Mouse (Mus musculus) hindbrain, embryonic 10.5 days (tissue): ENCODE measurements around the gene Cenpm. TPM values are rescaled to one million over a fixed set of nuclear protein-coding genes. Genes with fewer than 3 reads are reported as not detected.
A peak's percentile ranks its signal among the peaks of the same experiment; 100 is the strongest.

ENCODE experiments used
- DNase-seq: peaks from one replicate; pipeline ENCODE4 v3.0.0-alpha.2; 2017; ENCODE audit warnings: low spot score
- H3K27ac ChIP-seq: fragments of 300-500 bp; sonication (generic); 2 replicates; pipeline ENCODE4 v1.5.1; 2016; ENCODE audit warnings: mild to moderate bottlenecking, moderate library complexity
- H3K27me3 ChIP-seq: fragments of 300-500 bp; sonication (generic); 2 replicates; pipeline ENCODE4 v1.6.1; 2016; ENCODE audit warnings: mild to moderate bottlenecking; ENCODE audit not compliant: poor library complexity, insufficient read depth, severe bottlenecking
- H3K36me3 ChIP-seq: fragments of 300-500 bp; sonication (generic); 2 replicates; pipeline ENCODE4 v1.6.1; 2016; ENCODE audit warnings: mild to moderate bottlenecking, moderate library complexity
- H3K4me1 ChIP-seq: fragments of 300-500 bp; sonication (generic); replicated peaks from 2 replicates; pipeline ENCODE4 v1.6.1; 2016; ENCODE audit warnings: mild to moderate bottlenecking
- H3K4me3 ChIP-seq: fragments of 300-500 bp; sonication (generic); 2 replicates; pipeline ENCODE4 v1.5.1; 2016; ENCODE audit warnings: mild to moderate bottlenecking, moderate library complexity
- H3K9me3 ChIP-seq: fragments of 300-500 bp; sonication (generic); 2 replicates; pipeline ENCODE4 v1.6.1; 2016; ENCODE audit warnings: mild to moderate bottlenecking, moderate library complexity
- WGBS: fragments of 180-500 bp; shearing (Covaris S2); methylation state at CpG from one replicate; pipeline ENCODE4 v1.1.7; 2016; 5-methylcytosine and 5-hydroxymethylcytosine counted together
- microRNA counts: library from miRNA; unstranded; fragments of <30 nt; microRNA quantifications from one replicate; lab custom pipeline; 2017
- polyA plus RNA-seq: library from polyadenylated mRNA; unstranded; fragments of >200 nt; fragmentation: Nextera tagmentation; extraction: Ambion mirVana; gene quantifications from 2 replicates; pipeline ENCODE4 v1.2.1, GENCODE M21; 2016

Cenpm gene
- polyA plus RNA-seq, 1 experiment from 2014 or later = 92.6 TPM

DNA sequence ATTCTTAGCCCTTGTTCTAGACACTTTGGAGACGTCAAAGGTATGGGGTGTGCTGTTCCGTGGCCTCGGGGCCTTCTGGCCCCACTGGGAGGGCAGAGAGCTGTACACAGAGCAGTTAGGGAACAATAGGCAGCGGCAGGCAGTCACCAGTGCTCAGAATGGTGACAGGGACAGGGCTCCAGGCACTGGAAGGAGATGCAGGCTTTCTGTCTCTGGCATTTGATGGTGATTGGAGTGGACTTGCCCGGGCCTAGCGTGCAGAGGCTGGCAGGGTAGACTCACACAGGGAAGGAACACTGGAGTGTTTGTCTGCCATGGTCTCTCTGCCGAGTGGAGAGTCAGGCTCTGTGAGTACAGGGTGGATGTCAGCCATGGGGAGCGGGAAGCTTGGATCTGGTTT is 51.9 kb downstream of the Cenpm start:
- no peak overlapping the region for H3K4me3 ChIP-seq
- no peak overlapping the region for H3K27ac ChIP-seq
- no peaks in the 10 kb centered on the region for H3K4me1 ChIP-seq
- no peak for DNase-seq
- 84% methylated on average over 8 of the region's 8 CpGs for WGBS
- H3K27me3 ChIP-seq = no peaks in the 10 kb centered on the region
- no peaks in the 10 kb centered on the region for H3K9me3 ChIP-seq
- H3K36me3 ChIP-seq = peaks cover 100% of the 10 kb centered on the region

DNA sequence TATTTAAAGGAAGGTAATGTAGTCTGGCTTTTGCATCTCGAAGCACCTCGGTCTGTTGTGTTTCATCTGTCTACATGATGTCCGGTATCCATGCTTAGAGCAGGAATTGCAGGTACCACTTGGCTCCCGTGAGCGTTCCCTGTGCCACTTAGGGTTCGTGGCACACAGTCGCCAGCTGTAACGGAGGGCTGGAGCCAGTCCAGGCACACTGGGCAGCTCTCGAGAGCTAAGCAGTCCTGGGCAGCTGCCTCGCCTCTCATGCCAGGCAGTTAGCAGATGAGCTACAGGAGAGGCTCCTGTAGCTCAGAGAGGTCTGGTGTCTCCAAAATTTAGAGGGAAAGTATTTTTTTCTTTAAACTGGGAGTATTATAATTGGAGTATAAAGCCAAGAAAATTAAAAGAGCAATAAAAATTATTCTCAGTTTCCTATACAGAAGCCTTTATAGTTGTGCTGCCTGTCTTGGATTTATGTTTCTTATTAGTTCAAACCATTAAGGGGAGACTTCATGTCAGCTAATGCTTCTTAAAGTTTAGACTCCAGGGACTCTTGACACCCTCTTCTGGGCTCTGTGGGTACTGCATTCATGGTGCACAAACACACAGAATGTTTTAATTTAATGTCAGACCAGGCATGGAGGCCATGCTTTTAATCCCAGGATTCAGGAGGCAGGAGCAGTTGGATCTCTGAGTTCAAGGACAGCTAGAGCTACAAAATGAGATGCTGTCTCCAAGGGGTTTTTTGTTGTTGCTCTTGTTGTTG is 55.9 kb downstream of the Cenpm start:
- Histone ChIP-seq H3K27ac (no peak overlapping the region), H3K4me3 (no peak overlapping the region), H3K36me3 (peaks cover 100% of the 10 kb centered on the region), H3K27me3 (no peaks in the 10 kb centered on the region), H3K9me3 (peaks cover 4% of the 10 kb centered on the region; the same call in 1 of the 2 replicates), H3K4me1 (0 out of 2 replicates have a peak, but pooled peaks cover 5% of the 10 kb centered on the region)
- 97% methylated on average over 10 of the region's 10 CpGs for WGBS
- DNase-seq = peak; percentile 43

DNA sequence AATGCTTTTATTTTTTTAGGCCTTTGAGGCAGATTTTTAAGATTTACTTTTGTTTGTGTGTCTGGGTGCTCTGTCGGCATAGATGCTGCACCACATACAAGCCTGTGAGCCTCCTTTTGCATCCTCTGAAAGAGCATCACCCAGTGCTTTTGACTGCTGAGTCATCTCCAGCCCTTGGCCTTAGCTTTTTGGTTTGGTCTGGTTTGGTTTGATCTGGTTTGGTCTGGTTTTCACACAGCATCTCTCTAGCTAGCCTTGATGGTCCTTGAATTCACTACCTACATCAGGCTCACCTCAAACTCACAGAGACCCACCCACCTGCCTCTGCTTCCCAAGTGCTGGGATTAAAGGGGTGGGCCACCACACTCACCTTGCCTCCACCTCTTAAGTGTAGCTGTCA is 56.6 kb downstream of the Cenpm start:
- Histone ChIP-seq H3K9me3 (peaks cover 4% of the 10 kb centered on the region; the same call in 1 of the 2 replicates), H3K27ac (no peak overlapping the region), H3K4me3 (no peak overlapping the region), H3K36me3 (peaks cover 100% of the 10 kb centered on the region), H3K4me1 (0 out of 2 replicates have a peak, but pooled peaks cover 5% of the 10 kb centered on the region), H3K27me3 (no peaks in the 10 kb centered on the region)
- no peak for DNase-seq
- WGBS = 95% methylated on average over 1 of the region's 1 CpGs

DNA sequence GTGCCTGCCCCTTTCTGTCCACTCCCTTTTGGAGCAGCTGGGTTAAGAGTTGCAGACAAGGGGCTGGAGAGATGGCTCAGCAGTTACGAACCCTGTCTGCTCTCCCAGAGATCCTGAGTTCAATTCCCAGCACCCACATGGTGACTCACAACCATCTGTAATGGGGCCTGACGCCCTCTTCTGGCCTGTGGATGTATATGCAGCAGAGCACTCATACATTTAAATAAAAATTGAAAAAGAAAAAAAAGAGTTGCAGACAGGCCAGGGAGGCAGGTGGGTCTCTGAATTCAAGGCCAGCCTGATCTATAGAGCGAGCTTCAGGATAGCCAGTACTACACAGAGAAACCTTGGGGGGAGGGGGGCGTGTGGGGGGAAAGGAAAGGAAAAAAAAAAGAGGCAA is 57.1 kb downstream of the Cenpm start:
- H3K27me3 ChIP-seq = no peaks in the 10 kb centered on the region
- 0 out of 2 replicates have a peak, but pooled peaks cover 5% of the 10 kb centered on the region for H3K4me1 ChIP-seq
- 90% methylated on average over 4 of the region's 4 CpGs for WGBS
- no peak overlapping the region for H3K27ac ChIP-seq
- peaks cover 100% of the 10 kb centered on the region for H3K36me3 ChIP-seq
- DNase-seq = no peak
- H3K9me3 ChIP-seq = peaks cover 7% of the 10 kb centered on the region
- H3K4me3 ChIP-seq = no peak overlapping the region

DNA sequence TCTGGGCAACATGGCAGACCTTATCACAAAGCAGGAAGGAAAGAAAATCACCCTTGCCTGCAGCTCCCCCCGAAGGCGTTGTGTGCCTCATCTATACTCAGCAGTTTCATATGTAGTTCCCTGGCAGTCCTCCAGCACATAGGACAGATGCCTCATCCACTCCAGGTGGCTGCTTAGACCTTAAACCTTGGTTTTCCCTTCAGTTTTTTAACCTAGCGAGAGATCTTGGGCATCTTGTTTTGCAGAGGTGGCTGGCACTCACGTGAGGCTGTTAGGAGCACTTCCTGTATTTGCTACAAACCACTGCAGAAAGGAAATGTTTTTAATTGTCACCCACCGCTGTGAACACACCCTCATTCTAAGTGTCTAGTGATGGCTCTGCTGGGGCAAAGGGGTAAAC is 57.6 kb downstream of the Cenpm start:
- 96% methylated on average over 5 of the region's 5 CpGs for WGBS
- no peaks in the 10 kb centered on the region for H3K27me3 ChIP-seq
- H3K36me3 ChIP-seq = peaks cover 100% of the 10 kb centered on the region
- H3K4me1 ChIP-seq = 0 out of 2 replicates have a peak, but pooled peaks cover 5% of the 10 kb centered on the region
- H3K27ac ChIP-seq = no peak overlapping the region
- no peak overlapping the region for H3K4me3 ChIP-seq
- H3K9me3 ChIP-seq = peaks cover 12% of the 10 kb centered on the region
- no peak for DNase-seq

DNA sequence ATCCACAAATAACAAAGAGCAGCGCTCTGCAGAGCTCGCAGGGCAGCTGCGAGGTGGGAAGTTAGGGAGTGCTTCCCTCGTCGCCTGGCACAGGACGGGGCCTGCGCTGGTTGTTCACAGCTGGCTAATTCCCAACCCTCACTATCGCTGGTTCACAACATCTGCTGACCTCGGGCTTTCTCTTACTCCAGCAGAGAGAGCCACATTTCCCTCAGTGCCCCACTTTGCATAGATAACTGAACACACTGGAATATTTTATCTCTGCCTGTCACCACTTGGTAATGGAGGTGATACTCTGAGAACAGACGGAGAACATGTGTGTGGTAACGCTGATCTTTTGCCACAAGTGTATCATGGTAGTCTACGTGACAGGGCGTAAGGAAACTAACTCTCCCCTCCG is 58.4 kb downstream of the Cenpm start:
- DNase-seq = no peak
- 86% methylated on average over 14 of the region's 14 CpGs for WGBS
- Histone ChIP-seq H3K27ac (0 out of 2 replicates have a peak overlapping the region, but pooled peaks have one; percentile 5), H3K9me3 (peaks cover 20% of the 10 kb centered on the region), H3K4me1 (0 out of 2 replicates have a peak, but pooled peaks cover 5% of the 10 kb centered on the region), H3K36me3 (peaks cover 100% of the 10 kb centered on the region), H3K4me3 (no peak overlapping the region), H3K27me3 (no peaks in the 10 kb centered on the region)

DNA sequence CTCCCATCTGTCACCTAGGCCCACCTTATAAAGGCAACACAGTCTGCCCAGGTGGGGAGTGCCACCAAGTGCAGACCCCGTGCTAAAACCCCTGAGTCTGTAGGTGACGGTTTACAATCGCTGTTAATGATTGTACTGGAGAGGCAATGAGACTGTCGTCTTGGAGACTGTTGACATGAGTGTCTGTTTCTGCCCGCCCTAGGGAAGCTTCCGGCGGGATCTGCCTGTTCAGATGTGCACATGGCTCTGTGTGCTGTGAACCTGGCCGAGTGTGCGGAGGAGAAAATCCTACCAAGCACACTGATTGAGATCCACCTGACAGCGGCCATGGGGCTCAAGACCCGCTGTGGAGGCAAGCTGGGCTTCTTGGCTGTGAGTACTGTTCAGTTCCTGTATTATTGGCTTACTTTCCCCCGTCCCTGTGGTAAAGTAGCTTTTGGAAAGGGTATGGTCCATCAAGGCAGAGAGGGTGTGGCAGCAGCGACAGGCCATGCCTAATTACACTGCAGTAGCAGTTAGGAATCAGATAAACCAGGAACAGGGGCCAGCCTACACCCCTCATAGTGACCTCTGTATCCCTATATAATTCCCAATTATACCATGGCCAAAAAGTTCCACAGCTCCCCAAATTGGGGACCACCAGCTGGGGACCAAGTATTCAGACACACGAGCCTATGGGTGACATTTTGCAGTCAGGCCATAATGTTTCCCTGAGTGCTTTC is 59.3 kb downstream of the Cenpm start:
- WGBS = 91% methylated on average over 14 of the region's 14 CpGs
- Histone ChIP-seq H3K4me3 (no peak overlapping the region), H3K27ac (peak overlapping the region; percentile 35; the same call in 1 of the 2 replicates), H3K27me3 (no peaks in the 10 kb centered on the region), H3K4me1 (0 out of 2 replicates have a peak, but pooled peaks cover 5% of the 10 kb centered on the region), H3K9me3 (peaks cover 25% of the 10 kb centered on the region), H3K36me3 (peaks cover 100% of the 10 kb centered on the region)
- no peak for DNase-seq

DNA sequence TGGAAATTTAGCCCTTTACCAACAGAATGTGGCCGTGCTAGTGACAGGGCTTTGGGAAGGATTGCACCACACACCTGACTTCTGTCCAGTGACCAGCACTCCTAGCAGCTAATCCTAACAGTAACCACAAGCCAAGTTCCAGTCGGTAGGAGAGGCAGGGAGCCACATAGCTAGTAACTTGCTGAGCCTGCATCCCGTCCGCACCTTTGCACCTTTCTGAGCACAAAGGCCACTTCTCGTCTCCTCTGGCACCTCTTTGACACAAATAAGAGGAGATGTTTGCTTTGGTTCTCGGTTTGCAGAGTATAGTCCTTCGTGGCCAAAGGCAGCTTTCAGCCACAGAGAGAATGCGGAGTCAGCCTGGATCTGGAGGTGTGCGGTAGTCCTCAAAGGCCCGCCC is 59.9 kb downstream of the Cenpm start:
- Histone ChIP-seq H3K36me3 (peaks cover 100% of the 10 kb centered on the region), H3K4me3 (no peak overlapping the region), H3K9me3 (peaks cover 31% of the 10 kb centered on the region), H3K27ac (peak overlapping the region; percentile 35; the same call in 1 of the 2 replicates), H3K4me1 (0 out of 2 replicates have a peak, but pooled peaks cover 5% of the 10 kb centered on the region), H3K27me3 (no peaks in the 10 kb centered on the region)
- 91% methylated on average over 10 of the region's 10 CpGs for WGBS
- DNase-seq = no peak

DNA sequence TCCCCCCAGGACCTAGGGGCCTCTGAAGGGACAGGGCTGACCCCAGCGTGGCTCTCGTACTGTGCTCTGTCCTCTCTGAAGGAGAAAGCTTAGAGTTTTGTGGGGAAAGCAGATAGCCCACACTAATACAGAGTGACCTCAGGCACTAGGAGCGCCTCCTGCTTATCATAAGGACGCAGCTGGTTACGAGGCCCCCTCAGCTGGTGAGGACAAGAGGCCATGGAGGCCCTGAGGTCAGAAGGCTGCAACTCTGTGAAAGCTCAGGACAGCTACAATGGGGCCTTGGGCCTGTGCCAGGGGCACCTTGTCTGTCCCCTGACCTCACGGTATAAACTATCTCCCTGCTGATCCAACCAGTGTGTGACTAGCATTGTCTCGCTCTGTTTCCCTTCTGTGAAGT is 60.4 kb downstream of the Cenpm start:
- no peak for DNase-seq
- Histone ChIP-seq H3K4me1 (0 out of 2 replicates have a peak, but pooled peaks cover 5% of the 10 kb centered on the region), H3K27ac (peak overlapping the region; percentile 19; the same call in 1 of the 2 replicates), H3K36me3 (peaks cover 100% of the 10 kb centered on the region), H3K4me3 (no peak overlapping the region), H3K9me3 (peaks cover 35% of the 10 kb centered on the region), H3K27me3 (no peaks in the 10 kb centered on the region)
- WGBS = 71% methylated on average over 7 of the region's 7 CpGs

MicroRNAs encoded within 50 kb of the gene (microRNA counts, 519-probe panel; counts per million panel counts)
- 1,255 counts per million, percentile 77 among the panel's probes with 10 or more counts for microRNA mmu-miR-33 (lab: Ali Mortazavi, UCI)

Other genes starting within 250 kb of the Cenpm start
- gene Desi1, start 210.9 kb downstream of the Cenpm start, polyA plus RNA-seq = 36.4 and 39.7 TPM in 2 replicates
- gene Snu13, start 197.2 kb downstream of the Cenpm start, polyA plus RNA-seq = 276 and 351 TPM in 2 replicates
- gene 4930407I10Rik, start 185.6 kb downstream of the Cenpm start, polyA plus RNA-seq = not detected in 2 replicates
- gene Mei1, start 174.8 kb downstream of the Cenpm start, polyA plus RNA-seq = 0.06 TPM in 1 of 2 replicates, not detected in the other
- gene Ccdc134, start 116.8 kb downstream of the Cenpm start, polyA plus RNA-seq = 19.6 and 23.4 TPM in 2 replicates
- gene Srebf2, start 97.6 kb downstream of the Cenpm start, polyA plus RNA-seq = 211 and 242 TPM in 2 replicates
- 1.6 and 1.8 TPM in 2 replicates for gene Shisa8, start 31.9 kb downstream of the Cenpm start, polyA plus RNA-seq
- 0.18 and 0.46 TPM in 2 replicates for gene Tnfrsf13c, start 20.4 kb downstream of the Cenpm start, polyA plus RNA-seq
- 0.17 and 1.5 TPM in 2 replicates for gene 1500009C09Rik, start 7.6 kb upstream of the Cenpm start, polyA plus RNA-seq
- gene Sept3, start 30.1 kb upstream of the Cenpm start, polyA plus RNA-seq = 72.8 and 111 TPM in 2 replicates
- 0.19 TPM in 1 of 2 replicates, not detected in the other for gene Wbp2nl, start 54.2 kb upstream of the Cenpm start, polyA plus RNA-seq
- gene Naga, start 94.2 kb upstream of the Cenpm start, polyA plus RNA-seq = 20.9 and 24.9 TPM in 2 replicates
- gene Pheta2, start 94.2 kb upstream of the Cenpm start, polyA plus RNA-seq = 4.8 TPM in 2 replicates
- gene Smdt1, start 94.2 kb upstream of the Cenpm start, polyA plus RNA-seq = 269 and 314 TPM in 2 replicates
- 267 and 273 TPM in 2 replicates for gene Ndufa6, start 109.6 kb upstream of the Cenpm start, polyA plus RNA-seq
- gene Cyp2d22, start 135.5 kb upstream of the Cenpm start, polyA plus RNA-seq = 2.5 and 3.0 TPM in 2 replicates
- not detected in 2 replicates for gene Cyp2d11, start 149.3 kb upstream of the Cenpm start, polyA plus RNA-seq
- not detected in 2 replicates for gene Cyp2d10, start 162.4 kb upstream of the Cenpm start, polyA plus RNA-seq
- not detected in 2 replicates for gene Cyp2d9, start 188.7 kb upstream of the Cenpm start, polyA plus RNA-seq